Mouse (Mus musculus) megakaryocyte, embryonic 14.5 days (primary cell): ENCODE data around the gene Cand2.

Source experiments
- FLI1 ChIP-seq: IDR thresholded peaks from 2 replicates; pipeline ENCODE4 v1.6.1; 2012; ENCODE audit warnings: low read length, inconsistent platforms, mixed read lengths
- GATA1 ChIP-seq: IDR thresholded peaks from 3 replicates; pipeline ENCODE4 v1.6.1; 2012; ENCODE audit warnings: mixed read lengths, low read length, inconsistent platforms, borderline replicate concordance

- TF ChIP-seq GATA1, result no peak
- no peak for TF ChIP-seq FLI1
These were observed 40.7 kb downstream of the Cand2 start for GRCm38 (mm10) chr6:115815041-115815440.
